Mouse (Mus musculus) limb, embryonic 11.5 days (tissue): Measurements from ENCODE around the gene Sntb2. TPM values are rescaled to one million over a fixed set of nuclear protein-coding genes. Genes with fewer than 3 reads are reported as not detected.
"Not testable (repeated sequence)": the region's sequence is repeated elsewhere in the genome, so short reads cannot be mapped to it uniquely, and the experiment has no call there.

Experiments used
- ATAC-seq: fragments of 200-750 bp; cut with Nextera tagmentation; 2 replicates; pipeline ENCODE4 v1.8.0; 2017; ENCODE audit warnings: low read depth; ENCODE audit not compliant: insufficient number of reproducible peaks, low FRiP score, low TSS enrichment
- DNase-seq: peaks from one replicate; pipeline ENCODE4 v3.0.0-alpha.2; 2015; ENCODE audit warnings: low spot score
- H3K27ac ChIP-seq: fragments of 300-500 bp; sonication (generic); replicated peaks from 2 replicates; pipeline ENCODE4 v1.5.1; 2014; ENCODE audit warnings: low read depth, mild to moderate bottlenecking, low read length
- H3K27me3 ChIP-seq: fragments of 300-500 bp; sonication (generic); 2 replicates; pipeline ENCODE4 v1.6.1; 2014; ENCODE audit warnings: mild to moderate bottlenecking, low read length, mixed read lengths; ENCODE audit not compliant: control insufficient read depth, insufficient read depth
- H3K36me3 ChIP-seq: fragments of 300-500 bp; sonication (generic); 2 replicates; pipeline ENCODE4 v1.6.1; 2014; ENCODE audit warnings: mild to moderate bottlenecking, low read length, moderate library complexity, mixed read lengths; ENCODE audit not compliant: control insufficient read depth, insufficient read depth
- H3K4me1 ChIP-seq: fragments of 300-500 bp; sonication (generic); 2 replicates; pipeline ENCODE4 v1.6.1; 2014; ENCODE audit warnings: low read length, mixed read lengths; ENCODE audit not compliant: control insufficient read depth, insufficient read depth
- H3K4me2 ChIP-seq: fragments of 300-500 bp; sonication (generic); 2 replicates; pipeline ENCODE4 v1.6.1; 2014; ENCODE audit warnings: low read depth, mild to moderate bottlenecking, moderate library complexity; ENCODE audit not compliant: severe bottlenecking
- H3K4me3 ChIP-seq: fragments of 300-500 bp; sonication (generic); 2 replicates; pipeline ENCODE4 v1.5.1; 2014; ENCODE audit warnings: low read depth, low read length
- H3K9ac ChIP-seq: fragments of 300-500 bp; sonication (generic); 2 replicates; pipeline ENCODE4 v1.6.1; 2014; ENCODE audit warnings: mild to moderate bottlenecking, low read length
- H3K9me3 ChIP-seq: fragments of 300-500 bp; sonication (generic); 2 replicates; pipeline ENCODE4 v1.6.1; 2016; ENCODE audit warnings: low read length; ENCODE audit not compliant: control insufficient read depth
- WGBS: fragments of 180-500 bp; shearing (Covaris S2); extraction: QIAGEN DNeasy Blood & Tissue Kit; methylation state at CpG from one replicate; pipeline ENCODE4 v1.1.7; 2014; 5-methylcytosine and 5-hydroxymethylcytosine counted together
- polyA plus RNA-seq: library from polyadenylated mRNA; unstranded; fragments of >200 nt; fragmentation: Nextera tagmentation; extraction: Ambion mirVana; gene quantifications from 2 replicates; pipeline ENCODE4 v1.2.1, GENCODE M21; 2014

Gene Sntb2
- polyA plus RNA-seq, 1 experiment from 2014 or later: 10.7 TPM

- Histone ChIP-seq H3K9me3 (no peaks in the 10 kb centered on the region), H3K36me3 (no peaks in the 10 kb centered on the region), H3K4me3 (no peak overlapping the region), H3K27me3 (no peaks in the 10 kb centered on the region), H3K4me2 (no peak overlapping the region), H3K9ac (no peak overlapping the region), H3K4me1 (no peaks in the 10 kb centered on the region), H3K27ac (no peak overlapping the region)
- WGBS: 93% methylated on average over 8 of the region's 8 CpGs
- DNase-seq (no peak), ATAC-seq (no peak)
These were observed 87.9 kb downstream of the Sntb2 start for GRCm38 (mm10) chr8:107023479-107023878.

DNA sequence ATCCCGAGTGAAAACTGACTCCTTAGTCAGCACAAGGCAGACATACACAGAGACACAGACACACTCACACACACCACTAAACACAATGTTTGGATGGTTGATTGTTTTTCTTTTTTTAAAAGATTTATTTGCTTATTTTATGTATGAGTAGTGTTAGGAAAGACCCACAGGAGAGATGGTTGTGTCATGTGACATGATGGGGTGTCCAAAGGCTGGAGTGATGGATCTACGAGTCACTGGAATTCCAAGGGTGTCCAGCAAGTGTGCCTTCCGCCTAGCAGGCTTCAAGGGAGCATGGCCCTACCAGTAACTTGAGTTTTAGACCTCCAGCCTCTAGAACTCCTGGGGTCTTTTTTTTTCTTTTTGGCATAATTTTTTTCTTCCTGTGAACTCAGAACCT is 93.8 kb downstream of the Sntb2 start:
- Histone ChIP-seq H3K4me2 (no peak overlapping the region), H3K27me3 (no peaks in the 10 kb centered on the region), H3K27ac (no peak overlapping the region), H3K4me3 (no peak overlapping the region), H3K36me3 (no peaks in the 10 kb centered on the region), H3K9me3 (no peaks in the 10 kb centered on the region), H3K4me1 (peaks cover 9% of the 10 kb centered on the region), H3K9ac (no peak overlapping the region)
- no peak for ATAC-seq
- 75% methylated on average over 3 of the region's 3 CpGs for WGBS
- DNase-seq: no peak

- no peak overlapping the region for H3K27ac ChIP-seq
- no peak overlapping the region for H3K9ac ChIP-seq
- no peak overlapping the region for H3K4me3 ChIP-seq
- no peak for ATAC-seq
- no peaks in the 10 kb centered on the region for H3K27me3 ChIP-seq
- no peak overlapping the region for H3K4me2 ChIP-seq
- peaks cover 9% of the 10 kb centered on the region for H3K4me1 ChIP-seq
- no peaks in the 10 kb centered on the region for H3K9me3 ChIP-seq
- WGBS: 69% methylated on average over 5 of the region's 5 CpGs
- DNase-seq: no peak
- no peaks in the 10 kb centered on the region for H3K36me3 ChIP-seq
These were observed 94.5 kb downstream of the Sntb2 start for GRCm38 (mm10) chr8:107030058-107030457.

GRCm38 (mm10) chr8:107030650-107031576 is 95.4 kb downstream of the Sntb2 start, which contains the start of gene Vps4a:
Vps4a (plus strand) TSS chr8:107031222.
- Histone ChIP-seq H3K36me3 (no peaks in the 10 kb centered on the region), H3K4me1 (peaks cover 9% of the 10 kb centered on the region), H3K9me3 (no peaks in the 10 kb centered on the region), H3K4me3 (peak within 1 kb of the TSS; percentile 96), H3K27ac (0 out of 2 replicates have a peak within 1 kb of the TSS, but pooled peaks have one; percentile 18), H3K4me2 (peak within 1 kb of the TSS; percentile 65), H3K9ac (peak within 1 kb of the TSS; percentile 89), H3K27me3 (no peaks in the 10 kb centered on the region)
- ATAC-seq (peak; percentile 89), DNase-seq (peak; percentile 99)
- WGBS: 5% methylated on average over 65 of the region's 66 CpGs

DNA sequence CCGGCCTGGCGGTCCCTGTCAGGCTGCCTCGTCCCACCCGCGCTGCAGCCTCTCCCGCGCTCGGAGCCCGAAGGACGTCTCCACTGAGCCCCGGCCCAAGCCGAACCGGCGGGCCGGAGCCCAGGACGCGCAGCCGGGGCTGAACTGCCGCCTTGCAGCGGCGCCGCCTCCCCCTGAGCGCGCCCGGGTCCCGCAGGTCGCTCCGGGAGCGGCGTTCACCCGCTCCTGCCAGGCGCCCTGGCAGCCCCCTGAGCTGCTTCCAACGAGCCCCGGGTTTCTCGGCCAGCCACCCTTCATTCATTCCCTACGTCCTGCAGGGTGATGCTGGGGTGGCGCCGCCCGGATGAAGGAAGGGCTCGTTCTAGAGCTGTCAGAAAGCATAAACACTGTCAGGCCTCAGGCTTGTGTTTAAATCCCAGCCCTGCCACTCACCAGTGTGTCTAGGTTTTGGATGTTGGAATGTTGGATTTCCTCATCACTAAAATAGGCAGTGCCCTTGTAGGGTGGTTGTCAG is 96.1 kb downstream of the Sntb2 start:
- Histone ChIP-seq H3K4me1 (peaks cover 9% of the 10 kb centered on the region), H3K4me3 (peak overlapping the region; percentile 96), H3K4me2 (peak overlapping the region; percentile 65), H3K27ac (0 out of 2 replicates have a peak overlapping the region, but pooled peaks have one; percentile 18), H3K9me3 (no peaks in the 10 kb centered on the region), H3K27me3 (no peaks in the 10 kb centered on the region), H3K9ac (peak overlapping the region; percentile 89), H3K36me3 (no peaks in the 10 kb centered on the region)
- no peak for ATAC-seq
- no peak for DNase-seq
- WGBS: 0% methylated on average over 40 of the region's 40 CpGs

GRCm38 (mm10) chr8:107033609-107034008 is 98.1 kb downstream of the Sntb2 start:
- not testable (repeated sequence) for H3K4me3 ChIP-seq, H3K4me2 ChIP-seq, ATAC-seq, H3K27ac ChIP-seq, DNase-seq, H3K36me3 ChIP-seq, H3K9me3 ChIP-seq, H3K9ac ChIP-seq, H3K4me1 ChIP-seq, H3K27me3 ChIP-seq
- WGBS: 100% methylated on average over 2 of the region's 2 CpGs

GRCm38 (mm10) chr8:107035641-107036040 is 100.1 kb downstream of the Sntb2 start:
- H3K9me3 ChIP-seq: no peaks in the 10 kb centered on the region
- H3K27me3 ChIP-seq: no peaks in the 10 kb centered on the region
- no peak overlapping the region for H3K4me3 ChIP-seq
- H3K9ac ChIP-seq: no peak overlapping the region
- peaks cover 13% of the 10 kb centered on the region; the same call in 1 of the 2 replicates for H3K36me3 ChIP-seq
- H3K4me2 ChIP-seq: no peak overlapping the region
- ATAC-seq (no peak), DNase-seq (no peak)
- no peak overlapping the region for H3K27ac ChIP-seq
- 85% methylated on average over 3 of the region's 3 CpGs for WGBS
- H3K4me1 ChIP-seq: peaks cover 9% of the 10 kb centered on the region

GRCm38 (mm10) chr8:107036626-107037025 is 101.1 kb downstream of the Sntb2 start:
- ATAC-seq (no peak), DNase-seq (no peak)
- Histone ChIP-seq H3K36me3 (peaks cover 14% of the 10 kb centered on the region; the same call in 1 of the 2 replicates), H3K27ac (no peak overlapping the region), H3K4me1 (peaks cover 9% of the 10 kb centered on the region), H3K9me3 (no peaks in the 10 kb centered on the region), H3K9ac (no peak overlapping the region), H3K27me3 (no peaks in the 10 kb centered on the region), H3K4me2 (no peak overlapping the region), H3K4me3 (no peak overlapping the region)
- WGBS: 94% methylated on average over 8 of the region's 8 CpGs
